Mouse (Mus musculus): Measurements from ENCODE around the gene Chic2.

The Chic2 gene

DNA sequence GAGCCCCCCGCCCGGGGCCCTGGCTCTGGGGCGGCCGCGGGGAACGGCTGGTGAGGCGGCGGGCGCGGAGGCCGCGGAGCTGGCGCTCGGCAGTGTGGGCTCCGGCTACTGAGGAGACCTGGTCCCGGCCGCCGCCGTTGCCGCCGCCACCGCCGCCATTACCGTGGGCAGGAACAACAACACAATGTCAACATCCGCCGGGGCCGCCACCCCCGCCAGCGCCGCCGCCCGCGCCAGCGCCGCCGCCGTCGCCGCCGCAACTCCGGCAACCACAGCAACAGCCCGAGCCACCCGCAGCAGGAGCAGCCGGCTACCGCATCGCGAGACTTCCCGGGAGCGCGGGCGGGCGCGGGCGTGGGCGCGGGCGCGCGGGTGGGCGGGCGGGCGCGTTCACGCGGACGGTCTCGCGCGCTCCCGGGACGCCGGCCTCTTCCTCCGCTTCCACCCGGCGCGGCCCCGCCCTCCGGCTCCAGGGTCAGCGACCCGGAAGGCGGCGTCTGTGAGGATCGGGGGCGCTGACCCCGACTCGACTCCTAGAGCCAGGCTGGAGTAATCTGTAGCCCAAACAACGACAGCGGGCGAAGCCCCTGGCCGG, at the start of gene Chic2:
Gene Chic2, minus strand, starts transcription at position 465 of the 595 bp plus-strand sequence.
- DNase-seq (ENCODE audit: low read depth, low spot score) = peak; percentile 65

GRCm38 (mm10) chr5:75085906-75086305, 41.3 kb upstream of the Chic2 start:
- DNase-seq (ENCODE audit: low read depth, low spot score) = no peak

GRCm38 (mm10) chr5:75085521-75085875, 40.9 kb upstream of the Chic2 start:
- no peak for DNase-seq (ENCODE audit: low read depth, low spot score)

DNA sequence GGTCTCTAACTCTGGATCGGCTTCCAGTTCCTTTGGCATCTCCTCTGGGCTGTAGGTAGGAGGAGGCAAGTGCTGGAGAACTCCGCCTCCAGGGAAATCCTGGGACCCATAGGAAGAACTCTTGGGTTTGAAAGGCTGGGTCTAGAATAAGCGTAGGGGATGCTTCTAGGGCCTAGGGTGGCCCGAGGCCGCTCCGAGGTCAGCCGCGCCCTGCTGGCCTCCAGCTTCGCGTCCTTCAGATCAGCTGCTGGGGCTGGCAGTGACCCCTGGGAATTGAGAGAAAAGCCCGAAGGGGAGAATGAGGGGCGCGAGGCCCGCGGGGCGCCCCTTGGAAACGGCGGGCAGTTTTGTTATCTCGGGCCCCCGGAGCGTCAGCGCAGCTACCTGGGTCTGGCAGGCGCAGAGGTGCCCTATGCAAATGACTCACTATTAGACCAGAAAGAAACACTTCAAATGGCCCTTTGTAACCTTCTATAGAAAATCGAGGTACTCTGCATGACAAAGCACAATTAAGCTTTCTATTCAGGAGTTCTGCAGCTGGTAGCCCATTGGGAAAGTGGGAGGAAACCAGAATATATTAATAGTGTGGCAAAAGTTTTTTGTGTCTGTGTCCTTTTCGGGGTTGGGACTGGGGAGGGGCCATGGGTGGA, 40.4 kb upstream of the Chic2 start:
- no peak for DNase-seq (ENCODE audit: low read depth, low spot score)

DNA sequence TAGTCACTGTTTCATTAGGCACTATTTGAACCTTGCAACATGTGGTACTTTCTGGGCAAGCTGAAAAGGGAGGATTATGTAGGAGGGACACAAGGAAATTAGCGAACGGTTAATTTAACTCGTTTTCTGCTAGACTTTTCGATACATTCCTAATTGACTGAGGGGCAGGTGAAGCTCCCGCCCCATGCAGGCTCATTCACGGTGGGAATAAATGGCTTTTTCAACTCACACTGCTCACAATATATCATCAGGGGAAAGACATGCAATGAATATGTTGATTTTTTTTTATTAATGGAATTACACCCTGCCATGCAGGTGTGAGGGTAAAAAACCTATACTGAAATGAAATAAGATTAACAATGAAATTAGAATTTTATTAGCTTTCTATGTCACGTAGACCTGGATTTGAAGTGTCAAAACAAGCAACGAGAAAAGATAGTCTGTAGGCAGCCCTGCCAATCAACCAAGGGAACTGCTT, 39.9 kb upstream of the Chic2 start:
- no peak for DNase-seq (ENCODE audit: low read depth, low spot score)

DNA sequence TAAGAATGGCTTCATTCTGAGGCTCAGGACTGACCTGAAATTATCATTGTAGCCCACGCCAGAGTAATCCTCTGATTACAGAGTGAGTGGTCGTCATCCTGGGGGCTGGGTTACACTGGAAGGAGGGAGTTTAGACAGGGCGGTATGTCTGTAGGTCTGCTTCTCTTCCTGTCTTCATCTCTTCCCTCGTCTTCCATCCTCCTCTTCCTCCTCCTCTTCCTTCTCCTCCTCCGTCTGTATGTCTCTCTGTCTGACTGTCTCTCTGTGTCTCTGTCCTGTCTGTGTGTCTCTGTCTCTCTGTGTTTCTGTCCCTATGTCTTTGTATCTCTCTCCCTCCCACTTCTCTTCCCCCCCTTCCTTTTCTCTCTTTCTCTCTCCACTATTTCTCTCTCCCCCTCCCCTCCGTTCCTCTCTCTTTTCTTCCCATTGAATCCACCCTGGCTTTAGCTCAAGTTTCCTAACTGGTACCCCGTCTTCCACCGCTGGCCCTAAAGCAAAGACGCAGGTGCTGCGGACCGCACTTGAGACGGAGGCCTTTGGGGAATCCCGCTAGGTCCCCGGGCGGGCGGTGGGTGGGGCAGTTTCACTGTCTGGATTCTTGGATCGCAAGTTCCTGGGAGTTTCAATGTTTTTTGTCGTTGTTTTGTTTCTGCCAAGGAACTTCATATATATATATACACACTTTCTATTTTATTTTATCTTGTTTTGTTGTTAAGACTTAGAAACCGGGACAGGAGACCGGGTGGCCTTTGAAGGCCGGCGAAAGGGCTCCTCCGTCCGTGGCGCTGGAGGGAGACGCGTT, 39.2 kb upstream of the Chic2 start:
- no peak for DNase-seq (ENCODE audit: low read depth, low spot score)

GRCm38 (mm10) chr5:75083061-75083460, 38.5 kb upstream of the Chic2 start:
- DNase-seq (ENCODE audit: low read depth, low spot score) = no peak

DNA sequence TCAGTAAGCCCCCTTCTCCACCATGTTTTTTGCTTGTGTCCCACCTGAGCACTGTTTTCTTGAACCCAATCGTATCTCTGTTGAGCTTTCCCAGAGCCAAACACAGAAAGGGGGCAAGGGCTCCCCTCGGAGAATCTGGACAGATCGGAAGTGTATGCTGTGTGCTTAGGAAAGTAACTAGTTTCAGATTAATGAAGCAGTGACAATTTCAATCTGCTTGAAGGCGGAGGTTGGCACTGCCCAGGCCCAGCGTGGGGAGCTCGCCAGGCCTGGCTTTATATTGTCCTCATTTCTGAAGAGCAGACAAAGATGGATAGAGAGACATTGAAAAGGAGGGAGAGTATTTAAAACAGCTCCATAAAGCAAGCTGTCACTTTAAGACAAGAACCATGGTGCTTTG, 37.9 kb upstream of the Chic2 start:
- no peak for DNase-seq (ENCODE audit: low read depth, low spot score)

DNA sequence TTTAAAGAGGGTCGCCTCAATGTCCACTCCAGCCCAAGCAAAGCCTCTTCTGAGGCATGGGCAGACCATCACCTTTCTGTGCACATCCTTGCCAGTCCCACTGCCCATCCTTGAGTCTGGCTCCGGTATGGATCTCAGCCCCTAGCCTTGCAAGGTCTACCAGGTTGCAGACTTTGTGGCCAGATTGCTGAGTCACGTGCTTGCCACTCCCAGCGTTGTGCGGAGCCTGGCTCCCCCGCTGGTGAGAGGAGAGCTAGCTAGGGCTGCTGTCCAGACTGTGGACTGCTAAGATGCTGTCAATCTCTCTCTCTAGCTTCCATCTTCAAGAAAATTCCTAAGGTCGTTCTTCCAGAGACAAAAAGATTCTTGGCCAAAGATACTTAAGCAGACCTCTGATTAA, 35.0 kb upstream of the Chic2 start:
- DNase-seq (ENCODE audit: low read depth, low spot score) = peak; percentile 82

- DNase-seq (ENCODE audit: low read depth, low spot score) = no peak
Observed at GRCm38 (mm10) chr5:75077051-75077380, 32.4 kb upstream of the Chic2 start.

GRCm38 (mm10) chr5:75076326-75077050, 31.9 kb upstream of the Chic2 start:
- DNase-seq (ENCODE audit: low read depth, low spot score) = no peak

DNA sequence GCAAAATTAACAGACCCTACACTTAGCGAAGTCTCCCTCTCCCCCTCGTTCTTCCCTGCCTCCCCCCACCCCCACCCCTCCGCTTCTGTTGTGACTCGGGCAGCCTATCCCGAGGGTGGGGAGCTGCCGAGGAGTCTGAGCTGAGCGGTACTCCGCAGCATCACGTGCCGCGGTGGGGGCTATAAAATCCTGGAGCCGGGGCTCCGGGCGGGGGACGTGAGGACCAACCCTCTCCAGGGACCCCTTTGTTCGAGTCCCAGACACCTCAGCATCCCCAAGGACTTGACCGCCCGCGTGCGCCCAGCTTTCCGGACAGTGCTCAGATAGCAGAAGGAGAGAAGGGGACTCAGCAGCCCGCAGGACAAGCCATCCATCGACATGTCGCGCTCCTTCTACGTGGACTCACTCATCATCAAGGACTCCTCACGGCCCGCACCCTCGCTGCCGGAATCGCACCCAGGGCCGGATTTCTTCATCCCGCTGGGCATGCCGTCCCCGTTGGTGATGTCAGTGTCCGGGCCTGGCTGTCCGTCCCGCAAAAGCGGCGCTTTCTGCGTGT, 30.9 kb upstream of the Chic2 start, which contains the start of gene Gsx2:
Gene Gsx2, plus strand, starts transcription at position 219 of the 559 bp plus-strand sequence.
- DNase-seq (ENCODE audit: low read depth, low spot score) = no peak

- no peak for DNase-seq (ENCODE audit: low read depth, low spot score)
Observed at GRCm38 (mm10) chr5:75074537-75075382, 30.2 kb upstream of the Chic2 start.

DNA sequence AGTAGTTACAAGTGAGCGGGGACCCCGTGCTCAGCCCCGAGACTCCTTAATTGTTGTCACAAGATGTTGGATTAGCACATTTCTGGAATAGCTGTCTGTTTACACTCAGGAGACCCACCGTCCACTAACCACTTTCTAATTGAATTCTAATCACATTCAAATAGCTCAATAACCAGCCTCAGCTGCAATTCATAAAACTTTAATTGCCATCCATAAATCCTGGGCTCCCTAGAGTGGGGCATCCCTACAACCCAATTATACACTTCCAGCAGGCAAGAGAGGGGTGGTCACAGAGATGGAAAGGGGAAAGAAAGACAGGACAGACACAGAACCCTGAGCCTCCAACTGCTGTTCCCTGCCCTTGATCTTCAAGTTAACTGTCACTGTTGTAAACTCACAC, 29.6 kb upstream of the Chic2 start:
- no peak for DNase-seq (ENCODE audit: low read depth, low spot score)

- no peak for DNase-seq (ENCODE audit: low read depth, low spot score)
Observed at GRCm38 (mm10) chr5:75073684-75074083, 29.1 kb upstream of the Chic2 start.

DNA sequence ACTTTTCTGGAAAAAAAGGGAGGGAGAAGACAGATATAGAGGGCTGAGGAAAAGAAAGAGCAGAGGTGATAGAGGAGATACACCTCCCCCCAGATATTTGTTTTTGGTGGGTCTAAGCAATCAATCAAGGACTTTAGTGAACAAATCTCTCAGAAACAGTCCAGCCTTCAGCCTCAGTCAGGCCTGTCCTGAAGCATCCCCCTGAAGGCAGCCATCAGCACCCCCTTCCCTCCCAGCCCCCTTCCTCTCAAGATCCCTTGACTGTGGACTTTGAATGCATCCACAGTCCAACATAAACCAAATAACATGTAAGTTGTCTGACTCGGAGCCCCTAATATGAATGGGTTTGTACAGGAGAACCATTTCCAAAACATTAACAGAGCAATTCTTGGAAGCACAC, 28.6 kb upstream of the Chic2 start:
- DNase-seq (ENCODE audit: low read depth, low spot score) = no peak

- no peak for DNase-seq (ENCODE audit: low read depth, low spot score)
Observed at GRCm38 (mm10) chr5:75072532-75072931, 28.0 kb upstream of the Chic2 start.

DNA sequence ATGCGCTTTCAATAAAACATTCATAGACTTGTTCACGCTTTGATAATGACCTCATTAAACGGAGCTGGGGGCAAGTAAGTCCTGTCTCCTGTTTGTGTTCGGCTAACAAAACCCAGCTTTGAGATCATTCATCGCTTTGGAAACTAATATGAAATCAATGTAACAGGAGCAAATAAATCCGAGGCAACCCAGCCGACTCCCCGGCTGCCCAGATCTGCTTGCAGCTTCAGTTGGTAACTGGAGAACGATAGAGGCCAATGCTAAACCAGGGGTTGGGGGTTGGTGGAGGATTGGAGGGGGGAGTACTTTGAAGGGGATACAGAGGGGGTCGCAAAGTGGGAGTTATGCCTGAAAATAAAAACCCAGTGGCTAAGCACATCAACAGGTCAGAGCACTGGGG, 27.4 kb upstream of the Chic2 start:
- DNase-seq (ENCODE audit: low read depth, low spot score) = no peak

- no peak for DNase-seq (ENCODE audit: low read depth, low spot score)
Observed at GRCm38 (mm10) chr5:75070656-75071375, 26.2 kb upstream of the Chic2 start.

- DNase-seq (ENCODE audit: low read depth, low spot score) = no peak
Observed at GRCm38 (mm10) chr5:75070132-75070531, 25.6 kb upstream of the Chic2 start.

Measured in 3T3-L1 (cell line).